In genomic region chr9:88065777-88066176, GRCm38 (mm10) we compare ENCODE assay signal across 19 mouse cellular contexts.
DNase-seq lines count a peak whose midpoint lies in the region; ATAC-seq and TF ChIP-seq lines count a peak whose summit lies in the region.
"Had no signal": no experiment of that assay in that cellular context is flagged by ENCODE, and none has a peak within 500 bp of the region (broad histone marks: within the 10 kb centered on the region; RNA-seq: fewer than 3 reads in every experiment).

No protein-coding gene starts in this region.

- no peaks in the 10 kb centered on the region for H3K9me3 ChIP-seq in kidney, embryonic 16.5 days (ENCODE audit: low read length)
- H3K9me3 ChIP-seq in limb, embryonic 10.5 days (replicated peaks): no peaks in the 10 kb centered on the region
- H3K9me3 ChIP-seq in embryonic facial prominence, embryonic 10.5 days: no peaks in the 10 kb centered on the region
- H3K9me3 ChIP-seq: forebrain, embryonic 10.5 days; heart, embryonic 10.5 days; hindbrain, embryonic 13.5 days had no signal

- TF ChIP-seq CTCF in kidney, adult 2 months (conservative IDR thresholded peaks at IDR 0.05; ENCODE audit: insufficient read depth, insufficient read length, low read depth, low read length): no peak

- ATAC-seq in kidney, embryonic 16.5 days (ENCODE audit: low FRiP score, low TSS enrichment): peak; percentile 55; the same call in 1 of the 2 replicates
- ATAC-seq: activated CD4-positive, CD25-positive, alpha-beta regulatory T cell, adult 4 months; hindbrain, postnatal 0 days had no signal

- no peak overlapping the region for H3K4me2 ChIP-seq in kidney, embryonic 16.5 days (replicated peaks; ENCODE audit: low read depth, low read length)
- H3K4me2 ChIP-seq: hindbrain, embryonic 13.5 days had no signal

- DNase-seq in kidney, adult 2 months: no peak
- peak; percentile 12 for DNase-seq in 416B (ENCODE audit: low read depth)
- no peak for DNase-seq in limb, embryonic 10.5 days (ENCODE audit: low spot score)
- no peak for DNase-seq in T-cell, adult 2 months (ENCODE audit: low spot score)
- DNase-seq in embryonic facial prominence, embryonic 10.5 days (ENCODE audit: low spot score): no peak
- DNase-seq: adrenal gland, postnatal 14 days; cerebellum, adult 18-20 months; cerebellum, adult 9-11 months; cerebellum, postnatal 36 days; gastrocnemius, postnatal 36 days; heart, adult 18-20 months; heart, postnatal 10 days had no signal

- peaks cover 5% of the 10 kb centered on the region; the same call in 1 of the 2 replicates for H3K4me1 ChIP-seq in kidney, embryonic 16.5 days (ENCODE audit: insufficient read depth, low read length)
- H3K4me1 ChIP-seq in kidney, adult 2 months (ENCODE audit: control insufficient read depth, insufficient read depth, low read length): no peaks in the 10 kb centered on the region
- H3K4me1 ChIP-seq in limb, embryonic 10.5 days: peaks cover 77% of the 10 kb centered on the region
- H3K4me1 ChIP-seq in embryonic facial prominence, embryonic 10.5 days: peaks cover 21% of the 10 kb centered on the region
- H3K4me1 ChIP-seq: heart, embryonic 10.5 days had no signal

- H3K27ac ChIP-seq in kidney, embryonic 16.5 days (ENCODE audit: low read length): no peak overlapping the region
- H3K27ac ChIP-seq in kidney, adult 2 months (ENCODE audit: insufficient read depth, low read depth, low read length): no peak overlapping the region
- peak overlapping the region; percentile 63 for H3K27ac ChIP-seq in limb, embryonic 10.5 days
- no peak overlapping the region for H3K27ac ChIP-seq in embryonic facial prominence, embryonic 10.5 days (replicated peaks)
- H3K27ac ChIP-seq: heart, embryonic 10.5 days; hindbrain, embryonic 13.5 days; hindbrain, postnatal 0 days had no signal

- H3K36me3 ChIP-seq in kidney, embryonic 16.5 days (ENCODE audit: insufficient read depth, low read length): no peaks in the 10 kb centered on the region
- H3K36me3 ChIP-seq in kidney, adult 2 months (ENCODE audit: control insufficient read depth, insufficient read depth, low read length): no peaks in the 10 kb centered on the region
- no peaks in the 10 kb centered on the region for H3K36me3 ChIP-seq in limb, embryonic 10.5 days
- no peaks in the 10 kb centered on the region for H3K36me3 ChIP-seq in embryonic facial prominence, embryonic 10.5 days (replicated peaks)
- H3K36me3 ChIP-seq: forebrain, embryonic 10.5 days; heart, embryonic 10.5 days; hindbrain, embryonic 13.5 days had no signal

- 38% methylated on average over 7 of the region's 7 CpGs for WGBS in kidney, embryonic 16.5 days
- 42% methylated on average over 7 of the region's 7 CpGs for WGBS in kidney, adult 2 months
- WGBS in limb, embryonic 10.5 days: 68% methylated on average over 7 of the region's 7 CpGs
- 86% methylated on average over 7 of the region's 7 CpGs for WGBS in embryonic facial prominence, embryonic 10.5 days

- no peak for TF ChIP-seq POLR2A in kidney, adult 2 months (IDR thresholded peaks at IDR 0.05; ENCODE audit: low read depth, low read length)

- no peaks in the 10 kb centered on the region for H3K27me3 ChIP-seq in kidney, embryonic 16.5 days (ENCODE audit: insufficient read depth, low read length)
- no peaks in the 10 kb centered on the region for H3K27me3 ChIP-seq in kidney, adult 2 months (replicated peaks; ENCODE audit: control insufficient read depth, insufficient read depth, low read length)
- peaks cover 11% of the 10 kb centered on the region for H3K27me3 ChIP-seq in limb, embryonic 10.5 days (ENCODE audit: low read depth, poor library complexity, severe bottlenecking)
- H3K27me3 ChIP-seq in embryonic facial prominence, embryonic 10.5 days (replicated peaks; ENCODE audit: low read depth, poor library complexity, severe bottlenecking): no peaks in the 10 kb centered on the region
- H3K27me3 ChIP-seq: hindbrain, embryonic 13.5 days had no signal

- H3K4me3 ChIP-seq in kidney, embryonic 16.5 days (ENCODE audit: low read length): no peak overlapping the region
- no peak overlapping the region for H3K4me3 ChIP-seq in kidney, adult 2 months (ENCODE audit: insufficient read depth, low read depth, low read length)
- no peak overlapping the region for H3K4me3 ChIP-seq in limb, embryonic 10.5 days
- H3K4me3 ChIP-seq in embryonic facial prominence, embryonic 10.5 days: no peak overlapping the region
- H3K4me3 ChIP-seq: erythroblast, embryonic 14.5 days; forebrain, embryonic 10.5 days; heart, embryonic 10.5 days; hindbrain, embryonic 13.5 days had no signal

- no peak overlapping the region for H3K9ac ChIP-seq in kidney, embryonic 16.5 days (replicated peaks; ENCODE audit: low read length)
- H3K9ac ChIP-seq: hindbrain, embryonic 13.5 days had no signal
